Mouse (Mus musculus) erythroblast, embryonic 14.5 days (primary cell): ENCODE measurements around the gene Kifc3. TPM values are rescaled to one million over a fixed set of nuclear protein-coding genes. Genes with fewer than 3 reads are reported as not detected.

Experiments
- H3K27me3 ChIP-seq: 2 replicates; pipeline ENCODE4 v1.6.1; 2012; ENCODE audit warnings: inconsistent platforms; ENCODE audit not compliant: control insufficient read depth
- H3K36me3 ChIP-seq: 2 replicates; pipeline ENCODE4 v1.6.1; 2012; ENCODE audit warnings: mild to moderate bottlenecking, inconsistent platforms; ENCODE audit not compliant: control insufficient read depth
- H3K4me1 ChIP-seq: 2 replicates; pipeline ENCODE4 v1.6.1; 2012; ENCODE audit warnings: inconsistent platforms; ENCODE audit not compliant: control insufficient read depth
- H3K4me3 ChIP-seq: replicated peaks from 2 replicates; pipeline ENCODE3; 2012; ENCODE audit warnings: moderate library complexity, mild to moderate bottlenecking, inconsistent platforms
- H3K9me3 ChIP-seq: 2 replicates; pipeline ENCODE4 v1.6.1; 2012; ENCODE audit warnings: low read length, inconsistent platforms, mixed read lengths; ENCODE audit not compliant: control insufficient read depth
- GATA1 ChIP-seq: IDR thresholded peaks from 2 replicates; pipeline ENCODE4 v1.6.1; 2012; ENCODE audit warnings: low read length, inconsistent platforms, mixed read lengths
- TAL1 ChIP-seq: IDR thresholded peaks from 3 replicates; pipeline ENCODE4 v1.6.1; 2012; ENCODE audit warnings: low read length, inconsistent platforms, mixed read lengths
- polyA plus RNA-seq: library from polyadenylated mRNA; stranded (reverse); fragments of >175 nt; gene quantifications from 2 replicates; pipeline ENCODE4 v1.2.3, GENCODE M21; 2012

Gene Kifc3
- polyA plus RNA-seq, 1 experiment = 0.04 TPM

DNA sequence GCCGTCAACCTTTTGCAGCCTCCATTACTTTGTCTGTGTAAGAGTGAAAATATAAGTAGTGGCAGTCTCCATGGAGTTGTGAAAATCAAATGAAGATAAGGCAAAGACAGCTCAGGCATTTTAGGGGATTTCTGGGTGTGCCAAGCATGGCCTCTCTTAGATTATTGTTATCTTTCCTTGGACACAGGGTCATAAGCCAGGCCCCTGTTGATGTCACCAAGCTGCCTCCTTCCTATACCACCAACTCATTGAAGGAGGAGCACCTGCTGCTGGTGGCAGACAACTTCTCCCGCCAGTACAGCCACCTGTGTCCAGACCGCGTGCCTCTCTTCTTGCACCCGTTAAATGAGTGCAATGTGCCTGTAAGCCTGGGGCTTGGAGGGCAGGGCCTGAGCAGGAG lies 146.2 kb downstream of the Kifc3 start:
- H3K9me3 ChIP-seq = no peaks in the 10 kb centered on the region
- no peaks in the 10 kb centered on the region for H3K36me3 ChIP-seq
- peaks cover 40% of the 10 kb centered on the region for H3K4me1 ChIP-seq
- peaks cover 2% of the 10 kb centered on the region; the same call in 1 of the 2 replicates for H3K27me3 ChIP-seq
- H3K4me3 ChIP-seq = no peak overlapping the region
- TF ChIP-seq TAL1 (peak; percentile 20; the same call in 1 of the 3 replicates), GATA1 (no peak)

DNA sequence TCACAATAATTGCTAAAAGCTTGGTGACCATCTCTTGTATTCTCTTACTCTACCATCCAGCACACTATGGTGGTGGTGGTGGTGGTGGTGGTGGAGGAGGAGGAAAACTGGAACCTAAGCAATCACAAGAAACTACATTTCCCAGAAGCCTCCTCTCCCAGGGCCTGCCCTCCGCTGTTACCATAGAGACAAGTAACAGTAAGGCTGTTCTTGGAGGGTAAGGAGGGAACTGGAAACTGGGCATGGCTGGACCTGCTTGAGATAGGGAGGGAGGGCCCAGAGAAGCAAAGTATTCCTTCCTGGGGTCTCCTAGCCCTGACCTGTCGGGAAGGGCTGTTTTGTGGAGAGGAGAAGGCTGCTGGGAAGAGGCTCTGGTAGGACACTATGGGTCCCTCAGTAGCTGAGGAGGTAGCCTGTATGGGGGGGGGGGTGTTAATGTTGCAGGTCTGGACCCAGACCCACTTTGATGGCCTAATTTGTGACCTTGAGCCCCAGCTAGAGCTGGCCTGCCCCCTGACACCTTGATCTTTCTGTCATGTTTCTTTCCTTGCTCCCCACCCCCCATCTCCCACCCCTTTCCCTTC lies 147.6 kb downstream of the Kifc3 start, which contains the start of gene Drc7:
Gene Drc7 (plus strand): TSS at position 177 of the 584 bp plus-strand sequence.
- peaks cover 2% of the 10 kb centered on the region; the same call in 1 of the 2 replicates for H3K27me3 ChIP-seq
- no peak within 1 kb of the TSS for H3K4me3 ChIP-seq
- TF ChIP-seq TAL1 (no peak), GATA1 (no peak)
- H3K36me3 ChIP-seq = no peaks in the 10 kb centered on the region
- H3K9me3 ChIP-seq = no peaks in the 10 kb centered on the region
- peaks cover 40% of the 10 kb centered on the region for H3K4me1 ChIP-seq

DNA sequence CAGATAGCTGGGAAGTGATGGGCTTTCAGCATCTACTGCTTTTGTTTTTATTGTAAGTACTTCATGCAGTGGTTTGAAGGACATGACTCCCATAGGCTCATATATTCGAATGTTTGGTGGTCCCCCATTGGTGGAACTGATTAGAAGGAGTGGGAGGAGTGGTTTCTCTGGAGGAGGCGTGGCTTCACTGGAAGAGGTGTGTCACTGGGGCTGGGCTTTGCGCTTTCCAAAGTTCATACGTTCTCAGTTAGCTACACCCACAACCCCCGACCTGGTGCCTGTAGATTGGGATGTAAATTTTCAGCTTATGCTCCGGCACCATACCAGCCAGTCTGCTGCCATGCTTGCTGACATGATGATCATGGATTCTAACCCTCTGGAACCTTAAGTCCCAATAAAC lies 148.2 kb downstream of the Kifc3 start:
- Histone ChIP-seq H3K4me1 (peaks cover 40% of the 10 kb centered on the region), H3K4me3 (no peak overlapping the region), H3K27me3 (peaks cover 2% of the 10 kb centered on the region; the same call in 1 of the 2 replicates), H3K36me3 (no peaks in the 10 kb centered on the region), H3K9me3 (no peaks in the 10 kb centered on the region)
- TF ChIP-seq TAL1 (no peak), GATA1 (no peak)

Other genes with a start within 250 kb of the Kifc3 start
- 14.3 and 18.4 TPM in 2 replicates for gene Adgrg1, start 228.1 kb downstream of the Kifc3 start, polyA plus RNA-seq
- gene Adgrg3, start 185.1 kb downstream of the Kifc3 start, polyA plus RNA-seq = 0.08 and 0.17 TPM in 2 replicates
- not detected in 2 replicates for gene Drc7, start 147.7 kb downstream of the Kifc3 start, polyA plus RNA-seq
- 2.6 and 3.9 TPM in 2 replicates for gene Katnb1, start 121.6 kb downstream of the Kifc3 start, polyA plus RNA-seq
- not detected in 2 replicates for gene Cngb1, start 103.8 kb upstream of the Kifc3 start, polyA plus RNA-seq
- not detected in 2 replicates for gene Tepp, start 107.8 kb upstream of the Kifc3 start, polyA plus RNA-seq
- gene Zfp319, start 129.1 kb upstream of the Kifc3 start, polyA plus RNA-seq = 0.08 and 0.09 TPM in 2 replicates
- gene Usb1, start 129.5 kb upstream of the Kifc3 start, polyA plus RNA-seq = 0.40 and 0.78 TPM in 2 replicates
- 0.01 and 0.02 TPM in 2 replicates for gene Mmp15, start 149.5 kb upstream of the Kifc3 start, polyA plus RNA-seq
- 1.1 and 1.5 TPM in 2 replicates for gene Cfap20, start 232.1 kb upstream of the Kifc3 start, polyA plus RNA-seq